Mouse (Mus musculus) C2C12 (cell line): ENCODE measurements around the gene Gm49711. TPM values are rescaled to one million over a fixed set of nuclear protein-coding genes. Genes with fewer than 3 reads are reported as not detected.

Source experiments
- H3K27me3 ChIP-seq: one replicate; pipeline ENCODE4 v1.6.1; 2011; ENCODE audit not compliant: control insufficient read depth, insufficient read depth, insufficient read length
- H3K36me3 ChIP-seq: one replicate; pipeline ENCODE4 v1.6.1; 2011; ENCODE audit not compliant: control insufficient read depth, insufficient read depth
- H3K4me3 ChIP-seq: one replicate; pipeline ENCODE4 v1.5.1; 2011; ENCODE audit warnings: mild to moderate bottlenecking, control low read depth; ENCODE audit not compliant: poor library complexity, insufficient read depth, severe bottlenecking
- H3K79me2 ChIP-seq: one replicate; pipeline ENCODE4 v1.6.1; 2011; ENCODE audit not compliant: control insufficient read depth, insufficient read depth
- H3K79me3 ChIP-seq: one replicate; pipeline ENCODE4 v1.6.1; 2011; ENCODE audit warnings: low read depth, control low read depth
- H3ac ChIP-seq: one replicate; pipeline ENCODE3; 2011; ENCODE audit warnings: low read depth; ENCODE audit not compliant: control insufficient read depth, insufficient read length
- CEBPB ChIP-seq: IDR thresholded peaks from one replicate; pipeline ENCODE4 v1.6.1; 2011; ENCODE audit warnings: low read depth, mild to moderate bottlenecking, control low read depth, moderate library complexity
- CTCF ChIP-seq: IDR thresholded peaks from one replicate; pipeline ENCODE4 v1.5.1; 2011; ENCODE audit not compliant: control insufficient read depth, insufficient read depth, insufficient read length
- FOSL1 ChIP-seq: IDR thresholded peaks from one replicate; pipeline ENCODE4 v1.8.0; 2011; ENCODE audit warnings: mild to moderate bottlenecking, low read length; ENCODE audit not compliant: poor library complexity, insufficient read depth, severe bottlenecking
- MAX ChIP-seq: IDR thresholded peaks from one replicate; pipeline ENCODE4 v1.6.1; 2011; ENCODE audit warnings: mild to moderate bottlenecking, control low read depth
- MYOD1 ChIP-seq: IDR thresholded peaks from one replicate; pipeline ENCODE4 v1.6.1; 2011; ENCODE audit warnings: low read depth; ENCODE audit not compliant: control insufficient read depth, insufficient read length
- MYOG ChIP-seq: IDR thresholded peaks from one replicate; pipeline ENCODE4 v1.6.1; 2011; ENCODE audit not compliant: control insufficient read depth, insufficient read length; ENCODE audit errors: extremely low read depth
- USF1 ChIP-seq: IDR thresholded peaks from one replicate; pipeline ENCODE4 v1.6.1; 2011; ENCODE audit warnings: low read depth, mild to moderate bottlenecking, control low read depth, moderate library complexity
- polyA plus RNA-seq: library from polyadenylated mRNA; unstranded; fragments of >200 nt; fragmentation: generic; extraction: Trizol; gene quantifications from one replicate; pipeline ENCODE4 v1.2.1, GENCODE M21; 2012; ENCODE audit warnings: missing spikeins

Gene Gm49711
- polyA plus RNA-seq, 1 experiment, result 0.09 TPM

DNA sequence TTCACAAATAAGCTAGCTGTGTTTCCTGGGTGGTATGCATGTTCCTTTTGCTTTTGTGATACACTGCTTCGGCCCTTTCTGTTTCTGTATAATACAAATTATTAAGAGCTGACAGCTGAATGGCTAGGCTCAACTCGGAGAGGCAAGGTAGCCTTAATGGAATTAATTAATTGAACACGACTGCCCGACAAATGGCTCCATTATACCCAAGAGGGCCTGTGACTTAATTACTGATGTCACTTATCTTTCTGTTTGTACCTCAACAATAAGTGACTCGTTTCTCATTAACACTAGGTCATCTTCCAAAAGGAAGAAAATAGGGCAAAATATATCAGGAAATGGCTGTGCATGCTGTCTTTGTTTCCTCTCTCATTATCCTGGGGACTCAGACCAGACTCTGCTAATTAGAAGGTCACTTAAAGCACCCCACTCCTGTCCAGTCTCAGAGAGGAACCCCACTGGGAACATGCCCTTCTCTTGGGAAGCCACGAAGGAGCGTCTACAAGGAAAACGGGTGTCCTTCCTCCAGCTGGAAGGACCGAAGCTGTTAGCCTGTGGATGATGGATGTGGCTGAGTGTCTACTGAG is 84.4 kb downstream of the Gm49711 start:
- Histone ChIP-seq H3K79me2 (no peaks in the 10 kb centered on the region), H3ac (no peak overlapping the region), H3K27me3 (no peaks in the 10 kb centered on the region), H3K79me3 (no peaks in the 10 kb centered on the region), H3K36me3 (no peaks in the 10 kb centered on the region), H3K4me3 (no peak overlapping the region)
- TF ChIP-seq USF1, result no peak
- no peak for TF ChIP-seq MYOD1
- no peak for TF ChIP-seq CEBPB
- no peak for TF ChIP-seq MYOG
- TF ChIP-seq MAX, result no peak
- no peak for TF ChIP-seq FOSL1
- no peak for TF ChIP-seq CTCF

DNA sequence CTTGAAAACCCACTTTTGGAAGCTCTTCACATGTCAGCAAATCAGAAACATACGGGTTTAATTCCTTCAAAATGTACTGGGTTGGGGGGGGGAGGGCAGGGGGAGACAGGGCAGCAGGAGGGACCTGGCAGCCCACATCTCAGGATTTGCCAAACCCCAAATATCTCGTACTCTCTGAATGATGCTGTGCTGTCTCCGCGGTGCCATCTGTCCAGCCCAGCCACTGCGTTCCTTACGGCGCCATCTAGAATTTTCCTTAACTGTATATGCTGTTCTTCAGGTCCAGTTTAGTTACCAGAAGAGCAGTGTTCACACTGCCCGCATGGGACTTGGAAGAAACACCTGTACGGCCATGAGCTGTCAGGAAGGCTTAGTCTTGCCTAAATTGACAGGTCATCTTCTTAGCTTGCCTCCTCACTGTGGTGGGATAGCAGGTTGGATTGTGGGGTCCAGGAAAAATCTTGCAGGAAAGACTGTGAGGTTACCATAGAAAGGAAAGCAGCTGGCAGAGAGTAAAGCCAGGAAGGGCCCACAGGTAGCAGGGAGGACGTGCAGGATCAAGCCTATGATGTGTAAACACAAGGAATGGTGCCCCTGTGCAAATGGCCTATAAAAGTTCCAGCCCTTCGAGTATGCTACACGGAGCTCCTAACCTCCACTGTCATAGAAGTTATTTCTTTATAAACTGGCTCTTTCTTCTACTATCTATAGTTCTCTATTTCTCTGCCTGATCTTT is 89.7 kb downstream of the Gm49711 start:
- Histone ChIP-seq H3K79me3 (no peaks in the 10 kb centered on the region), H3K36me3 (no peaks in the 10 kb centered on the region), H3ac (no peak overlapping the region), H3K4me3 (no peak overlapping the region), H3K27me3 (peaks cover 4% of the 10 kb centered on the region), H3K79me2 (no peaks in the 10 kb centered on the region)
- no peak for TF ChIP-seq FOSL1
- TF ChIP-seq CTCF, result no peak
- TF ChIP-seq MYOG, result no peak
- no peak for TF ChIP-seq MAX
- TF ChIP-seq CEBPB, result no peak
- TF ChIP-seq MYOD1, result no peak
- no peak for TF ChIP-seq USF1

- TF ChIP-seq MYOG (no peak), MYOD1 (no peak), USF1 (no peak), CTCF (no peak), MAX (no peak), CEBPB (no peak), FOSL1 (no peak)
- H3K4me3 ChIP-seq, result no peak overlapping the region
- no peaks in the 10 kb centered on the region for H3K36me3 ChIP-seq
- peaks cover 4% of the 10 kb centered on the region for H3K27me3 ChIP-seq
- no peak overlapping the region for H3ac ChIP-seq
- no peaks in the 10 kb centered on the region for H3K79me3 ChIP-seq
- no peaks in the 10 kb centered on the region for H3K79me2 ChIP-seq
Observed at GRCm38 (mm10) chr16:92148367-92148728, 90.2 kb downstream of the Gm49711 start.

DNA sequence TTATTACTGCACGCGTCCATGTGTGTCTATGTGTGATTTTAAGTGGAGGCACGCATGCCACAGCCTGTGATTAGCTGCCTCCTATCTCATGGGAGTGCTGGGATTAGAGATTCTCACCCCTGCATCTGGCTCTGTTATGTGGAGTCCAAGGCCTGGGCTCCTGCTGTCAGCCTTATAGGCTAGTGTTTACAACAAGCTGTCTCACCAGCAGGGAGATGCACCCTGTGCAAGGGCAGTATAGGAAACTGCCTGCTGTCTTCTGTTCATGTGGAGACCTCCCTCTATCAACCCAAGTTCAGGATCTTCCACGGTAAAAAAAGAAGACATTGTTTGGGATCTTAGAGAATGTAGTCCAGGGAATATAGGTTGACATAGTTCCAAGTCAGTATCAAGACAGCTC is 92.9 kb downstream of the Gm49711 start:
- Histone ChIP-seq H3K4me3 (no peak overlapping the region), H3K79me2 (no peaks in the 10 kb centered on the region), H3K27me3 (peaks cover 4% of the 10 kb centered on the region), H3K79me3 (no peaks in the 10 kb centered on the region), H3K36me3 (no peaks in the 10 kb centered on the region), H3ac (no peak overlapping the region)
- TF ChIP-seq MAX (no peak), CTCF (no peak), MYOG (no peak), USF1 (no peak), FOSL1 (no peak), MYOD1 (no peak), CEBPB (no peak)

DNA sequence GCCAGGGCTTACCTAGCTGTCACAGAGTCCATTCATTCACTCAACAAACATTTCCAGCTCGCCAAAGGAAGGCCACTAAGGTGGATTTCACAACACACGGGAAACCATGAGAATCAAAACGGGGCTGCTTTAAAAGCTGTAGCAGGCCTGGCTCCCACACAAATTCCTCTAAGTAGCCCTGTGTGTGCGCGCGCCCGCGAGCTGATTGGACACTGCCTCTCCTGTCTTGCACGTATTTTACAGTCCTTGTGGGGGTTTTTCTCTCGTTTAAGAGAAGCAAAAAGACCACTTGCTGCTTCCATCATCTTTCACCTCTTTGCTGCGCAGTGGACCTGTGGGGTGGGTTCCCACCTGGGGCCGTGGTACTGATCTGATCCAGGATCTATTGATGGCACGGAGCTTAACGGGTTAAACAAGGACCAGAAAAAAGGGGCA is 99.9 kb downstream of the Gm49711 start:
- Histone ChIP-seq H3K4me3 (no peak overlapping the region), H3K79me2 (no peaks in the 10 kb centered on the region), H3K79me3 (no peaks in the 10 kb centered on the region), H3ac (no peak overlapping the region), H3K27me3 (no peaks in the 10 kb centered on the region), H3K36me3 (no peaks in the 10 kb centered on the region)
- TF ChIP-seq USF1, result no peak
- no peak for TF ChIP-seq MYOG
- no peak for TF ChIP-seq MAX
- TF ChIP-seq CTCF, result no peak
- no peak for TF ChIP-seq CEBPB
- no peak for TF ChIP-seq FOSL1
- TF ChIP-seq MYOD1, result no peak
